8 mouse cellular contexts compared by ENCODE assay signal in the genomic region with DNA sequence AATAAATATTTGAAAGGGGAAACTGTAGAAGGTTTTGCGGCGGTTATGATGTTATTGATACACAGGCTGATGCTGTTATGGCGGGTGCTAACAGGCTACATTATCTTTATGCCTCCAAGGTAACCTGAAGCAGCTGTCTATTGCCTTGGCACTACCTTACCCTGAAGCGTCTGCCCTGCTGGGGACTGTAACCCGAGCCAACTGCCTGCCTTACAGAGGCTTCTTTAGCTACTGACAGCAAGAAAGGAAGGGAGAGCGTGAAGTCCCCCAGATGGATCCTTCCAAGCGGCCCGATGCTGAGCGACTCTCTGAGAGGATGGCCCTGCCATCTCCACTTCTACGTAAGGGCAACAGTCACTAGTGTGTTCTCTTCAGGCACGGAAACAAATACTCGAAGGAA. TPM values are rescaled to one million over a fixed set of nuclear protein-coding genes. Genes with fewer than 3 reads are reported as not detected.
DNase-seq lines count a peak whose midpoint lies in the region; ATAC-seq and TF ChIP-seq lines count a peak whose summit lies in the region.

A gene (plus strand): TSS at position 303 of the 400 bp plus-strand sequence.

- no peak within 1 kb of the TSS for H3K27ac ChIP-seq in heart, embryonic 16.5 days (ENCODE audit: low read length)
- no peak within 1 kb of the TSS for H3K27ac ChIP-seq in forebrain, embryonic 12.5 days
- no peak within 1 kb of the TSS for H3K27ac ChIP-seq in limb, embryonic 11.5 days (replicated peaks; ENCODE audit: low read depth, low read length)

- ATAC-seq in heart, embryonic 16.5 days (replicated peaks; ENCODE audit: extremely low read depth, insufficient read depth, low FRiP score), result no peak
- no peak for ATAC-seq in Patski
- no peak for ATAC-seq in forebrain, embryonic 12.5 days (ENCODE audit: low FRiP score)
- ATAC-seq in limb, embryonic 11.5 days (ENCODE audit: insufficient number of reproducible peaks, low FRiP score, low TSS enrichment, low read depth), result no peak
- ATAC-seq in neutrophil, adult 5-6 weeks (ENCODE audit: extremely low read depth, insufficient number of reproducible peaks, low FRiP score, poor library complexity, severe bottlenecking), result no peak

- POLR2A ChIA-PET in Patski (lab: Charles Lee), result no interaction called here

- H3K9ac ChIP-seq in heart, embryonic 16.5 days (ENCODE audit: low read length), result no peak within 1 kb of the TSS
- no peak within 1 kb of the TSS for H3K9ac ChIP-seq in forebrain, embryonic 12.5 days
- H3K9ac ChIP-seq in limb, embryonic 11.5 days (ENCODE audit: low read length), result no peak within 1 kb of the TSS

- no peaks in the 10 kb centered on the region for H3K27me3 ChIP-seq in heart, embryonic 16.5 days (ENCODE audit: control insufficient read depth, insufficient read depth, low read length)
- no peaks in the 10 kb centered on the region for H3K27me3 ChIP-seq in Patski
- no peaks in the 10 kb centered on the region for H3K27me3 ChIP-seq in forebrain, embryonic 12.5 days
- H3K27me3 ChIP-seq in limb, embryonic 11.5 days (ENCODE audit: control insufficient read depth, insufficient read depth, low read length), result no peaks in the 10 kb centered on the region

- WGBS in heart, embryonic 16.5 days, result 59% methylated on average over 12 of the region's 12 CpGs
- 74% methylated on average over 12 of the region's 12 CpGs for WGBS in forebrain, embryonic 12.5 days
- 67% methylated on average over 12 of the region's 12 CpGs for WGBS in limb, embryonic 11.5 days

- intact Hi-C loops in heart, postnatal 36 days (cut with DNase I), result no loop called here
- intact Hi-C loops in gastrocnemius, postnatal 14 days (cut with DNase I; ENCODE audit: low total_unique reads), result no loop called here

- no peak within 1 kb of the TSS for H3K4me3 ChIP-seq in heart, embryonic 16.5 days (ENCODE audit: low read length)
- no peak within 1 kb of the TSS for H3K4me3 ChIP-seq in forebrain, embryonic 12.5 days (replicated peaks)
- H3K4me3 ChIP-seq in limb, embryonic 11.5 days (ENCODE audit: low read depth, low read length), result no peak within 1 kb of the TSS

- no peaks in the 10 kb centered on the region for H3K36me3 ChIP-seq in heart, embryonic 16.5 days (ENCODE audit: control insufficient read depth, insufficient read depth)
- H3K36me3 ChIP-seq in forebrain, embryonic 12.5 days (replicated peaks), result no peaks in the 10 kb centered on the region
- H3K36me3 ChIP-seq in limb, embryonic 11.5 days (ENCODE audit: control insufficient read depth, insufficient read depth, low read length), result no peaks in the 10 kb centered on the region

- H3K4me2 ChIP-seq in heart, embryonic 16.5 days (ENCODE audit: low read depth, low read length), result no peak within 1 kb of the TSS
- H3K4me2 ChIP-seq in forebrain, embryonic 12.5 days, result no peak within 1 kb of the TSS
- no peak within 1 kb of the TSS for H3K4me2 ChIP-seq in limb, embryonic 11.5 days (ENCODE audit: low read depth, severe bottlenecking)

- H3K4me1 ChIP-seq in heart, embryonic 16.5 days (ENCODE audit: control insufficient read depth, insufficient read depth, low read length), result no peaks in the 10 kb centered on the region
- no peaks in the 10 kb centered on the region for H3K4me1 ChIP-seq in forebrain, embryonic 12.5 days
- H3K4me1 ChIP-seq in limb, embryonic 11.5 days (ENCODE audit: control insufficient read depth, insufficient read depth, low read length), result no peaks in the 10 kb centered on the region

- CTCF ChIA-PET in Patski (lab: Charles Lee), result no interaction called here

- no peaks in the 10 kb centered on the region for H3K9me3 ChIP-seq in heart, embryonic 16.5 days (replicated peaks; ENCODE audit: control insufficient read depth, low read length)
- no peaks in the 10 kb centered on the region for H3K9me3 ChIP-seq in forebrain, embryonic 12.5 days
- no peaks in the 10 kb centered on the region for H3K9me3 ChIP-seq in limb, embryonic 11.5 days (ENCODE audit: control insufficient read depth, low read length)

- in situ Hi-C loops in Patski (cut with MboI; ENCODE audit: low pct_unique_long_range_greater_than_20kb), result no loop called here

- DNase-seq in heart, postnatal 36 days, result no peak
- DNase-seq in Patski (ENCODE audit: low read depth, low spot score), result no peak
- no peak for DNase-seq in limb, embryonic 11.5 days (ENCODE audit: low spot score)
- no peak for DNase-seq in gastrocnemius, postnatal 14 days
- no peak for DNase-seq in spleen, adult 12 weeks (ENCODE audit: low spot score)

- no peak for TF ChIP-seq CTCF in Patski (IDR thresholded peaks at IDR 0.05)

RNA-seq across cellular contexts. Expression of the gene that starts here (rescaled TPM):
- 22.0 and 34.4 TPM in 2 replicates for polyA plus RNA-seq in heart, embryonic 16.5 days (2015; fragmentation: Nextera tagmentation; extraction: Ambion mirVana)
- total RNA-seq in heart, postnatal 36 days (2021), result 1 to 10 TPM; 6.7 to 7.5 TPM
- 92.8 TPM for polyA plus RNA-seq in Patski (2021)
- polyA plus RNA-seq in forebrain, embryonic 12.5 days (2016; fragmentation: Nextera tagmentation; extraction: Ambion mirVana), result 44.2 and 49.3 TPM in 2 replicates
- polyA plus RNA-seq in limb, embryonic 11.5 days (2014; fragmentation: Nextera tagmentation; extraction: Ambion mirVana), result 61.0 and 61.9 TPM in 2 replicates
- 425 and 533 TPM in 2 replicates for total RNA-seq in neutrophil, adult 5-6 weeks (2017)
- 1 to 10 TPM; 5.1 to 7.3 TPM for total RNA-seq in gastrocnemius, postnatal 14 days (2021)

Comparison
In these comparisons a context has a peak if more than half of its experiments do, and no peak if none do; other contexts are left out.
1. RNA of the gene that starts here (total RNA-seq): 425 to 533 TPM in neutrophil, adult 5-6 weeks; 6.7 to 7.5 TPM in heart, postnatal 36 days and 5.1 to 7.3 TPM in gastrocnemius, postnatal 14 days; every median in the first group is over 10 times any median in the second.